ENCODE assay signal across 9 mouse cellular contexts in the genomic region with DNA sequence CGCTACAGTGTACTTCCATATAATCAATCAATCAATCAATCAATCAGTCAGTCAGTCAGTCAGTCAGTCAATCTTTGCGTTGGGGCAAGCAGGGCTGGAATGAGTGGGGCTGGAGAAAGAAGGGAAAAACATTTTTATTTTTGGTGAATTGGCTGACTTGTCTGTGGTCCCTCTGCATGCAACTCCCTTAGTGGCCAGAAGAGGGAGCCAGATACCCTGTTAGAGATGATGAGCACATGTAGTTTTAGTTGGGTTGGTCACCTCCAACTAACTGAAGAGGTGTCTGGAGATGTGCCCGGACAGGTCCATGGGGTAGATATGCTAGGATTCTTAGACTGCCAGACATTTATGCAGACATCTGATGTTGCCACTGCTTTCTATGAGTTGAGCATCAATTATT. TPM values are rescaled to one million over a fixed set of nuclear protein-coding genes. Genes with fewer than 3 reads are reported as not detected.
DNase-seq lines count a peak whose midpoint lies in the region; ATAC-seq lines count a peak whose summit lies in the region.
"Had no signal": no experiment of that assay in that cellular context is flagged by ENCODE, and none has a peak within 500 bp of the region (broad histone marks: within the 10 kb centered on the region; RNA-seq: fewer than 3 reads in every experiment).

No protein-coding gene starts in this region.

- no peak overlapping the region for H3K27ac ChIP-seq in kidney, embryonic 14.5 days (ENCODE audit: low read depth, low read length)
- H3K27ac ChIP-seq in limb, embryonic 11.5 days (replicated peaks; ENCODE audit: low read depth, low read length): no peak overlapping the region

- H3K36me3 ChIP-seq in kidney, embryonic 14.5 days (ENCODE audit: control insufficient read depth, insufficient read depth, low read length): no peaks in the 10 kb centered on the region
- no peaks in the 10 kb centered on the region for H3K36me3 ChIP-seq in limb, embryonic 11.5 days (ENCODE audit: control insufficient read depth, insufficient read depth, low read length)

- H3K4me1 ChIP-seq in kidney, embryonic 14.5 days (ENCODE audit: control insufficient read depth, insufficient read depth, low read length): no peaks in the 10 kb centered on the region
- H3K4me1 ChIP-seq in limb, embryonic 11.5 days (ENCODE audit: control insufficient read depth, insufficient read depth, low read length): no peaks in the 10 kb centered on the region

- no peaks in the 10 kb centered on the region for H3K27me3 ChIP-seq in kidney, embryonic 14.5 days (ENCODE audit: control insufficient read depth, insufficient read depth, low read length)
- H3K27me3 ChIP-seq in limb, embryonic 11.5 days (ENCODE audit: control insufficient read depth, insufficient read depth, low read length): no peaks in the 10 kb centered on the region

- H3K4me3 ChIP-seq in kidney, embryonic 14.5 days (ENCODE audit: low read length): no peak overlapping the region
- no peak overlapping the region for H3K4me3 ChIP-seq in limb, embryonic 11.5 days (ENCODE audit: low read depth, low read length)
- H3K4me3 ChIP-seq: erythroblast, embryonic 14.5 days had no signal

- no peak for ATAC-seq in kidney, embryonic 14.5 days (ENCODE audit: low FRiP score, low TSS enrichment)
- no peak for ATAC-seq in limb, embryonic 11.5 days (ENCODE audit: insufficient number of reproducible peaks, low FRiP score, low TSS enrichment, low read depth)

- H3K9ac ChIP-seq in kidney, embryonic 14.5 days (ENCODE audit: low read depth, low read length): no peak overlapping the region
- H3K9ac ChIP-seq in limb, embryonic 11.5 days (ENCODE audit: low read length): no peak overlapping the region

- peak; percentile 31 for DNase-seq in kidney, adult 11 months
- DNase-seq in adrenal gland, adult 2 months: peak; percentile 58
- DNase-seq in embryo, embryonic 10 days (ENCODE audit: low spot score): peak; percentile 86
- DNase-seq in induced T-regulatory cell, adult 2 months (ENCODE audit: low read depth): peak; percentile 60
- DNase-seq in limb, embryonic 11.5 days (ENCODE audit: low spot score): peak; percentile 79
- DNase-seq in right cerebral cortex, adult 2 months (ENCODE audit: low spot score in 2 of 2): peak; percentile 82 to 84
- no peak for DNase-seq in T-cell, adult 2 months (ENCODE audit: low spot score)

- WGBS in kidney, embryonic 14.5 days: 40% methylated on average over 3 of the region's 3 CpGs
- 41% methylated on average over 3 of the region's 3 CpGs for WGBS in limb, embryonic 11.5 days

- no peaks in the 10 kb centered on the region for H3K9me3 ChIP-seq in kidney, embryonic 14.5 days (ENCODE audit: control insufficient read depth, low read length)
- no peaks in the 10 kb centered on the region for H3K9me3 ChIP-seq in limb, embryonic 11.5 days (ENCODE audit: control insufficient read depth, low read length)

- no peak overlapping the region for H3K4me2 ChIP-seq in kidney, embryonic 14.5 days (replicated peaks; ENCODE audit: low read depth, low read length)
- no peak overlapping the region for H3K4me2 ChIP-seq in limb, embryonic 11.5 days (ENCODE audit: low read depth, severe bottlenecking)

RNA-seq across cellular contexts. Expression of a gene that starts 18.1 kb away (rescaled TPM):
- polyA plus RNA-seq in kidney, embryonic 14.5 days (2014; fragmentation: Nextera tagmentation; extraction: Ambion mirVana): not detected in 2 replicates
- not detected for total RNA-seq in adrenal gland, adult 2 months (2021)
- polyA plus RNA-seq in adrenal gland, adult 2 months (2012; rRNA removed): not detected in 2 replicates
- polyA plus RNA-seq in limb, embryonic 11.5 days (2014; fragmentation: Nextera tagmentation; extraction: Ambion mirVana): not detected in 2 replicates
- polyA plus RNA-seq: erythroblast, embryonic 14.5 days had no signal
